Mouse (Mus musculus) G1E (cell line): ENCODE measurements around the gene Dnah8.

Experiments used
- CTCF ChIP-seq: IDR thresholded peaks from 2 replicates; pipeline ENCODE4 v1.5.1; 2012; ENCODE audit warnings: low read depth, low read length, inconsistent platforms, mixed read lengths
- GATA1 ChIP-seq: IDR thresholded peaks from 2 replicates; pipeline ENCODE4 v1.6.1; 2012; ENCODE audit warnings: borderline replicate concordance, low read length, inconsistent platforms, mixed read lengths

GRCm38 (mm10) chr17:30796616-30797015 lies 172.5 kb downstream of the Dnah8 start:
- TF ChIP-seq CTCF (no peak), GATA1 (no peak)
